Mouse (Mus musculus): ENCODE data around the gene Pde10a. TPM values are rescaled to one million over a fixed set of nuclear protein-coding genes. Genes with fewer than 3 reads are reported as not detected.

Gene Pde10a
- polyA plus RNA-seq, 1 experiment from 2014 or later: 12.5 TPM

DNA sequence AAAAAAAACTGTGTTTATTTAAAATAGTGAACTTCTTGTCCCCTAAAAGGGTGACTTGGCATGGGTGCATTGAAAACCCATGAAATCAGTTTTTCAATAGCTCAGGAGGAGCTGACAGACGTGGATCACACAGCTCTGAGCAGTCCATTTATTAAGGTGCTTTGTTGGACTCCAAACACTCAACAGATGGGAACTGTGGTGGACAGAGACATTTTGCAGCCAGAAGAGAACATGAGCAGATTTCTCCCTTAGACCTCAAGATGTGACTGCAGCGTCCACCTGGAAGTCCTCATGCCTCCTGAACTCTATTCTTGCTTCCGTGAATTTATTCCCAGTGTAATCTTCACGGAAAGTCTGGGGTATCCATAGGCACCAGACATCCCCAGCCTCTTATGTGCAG, 266.4 kb downstream of the Pde10a start:
- Histone ChIP-seq H3K4me3 (replicated peaks) (no peak overlapping the region), H3K9ac (replicated peaks) (no peak overlapping the region), H3K4me1 (no peaks in the 10 kb centered on the region), H3K27me3 (replicated peaks) (peaks cover 11% of the 10 kb centered on the region; the same call in 1 of the 2 replicates), H3K9me3 (replicated peaks) (no peaks in the 10 kb centered on the region), H3K27ac (replicated peaks) (no peak overlapping the region), H3K4me2 (no peak overlapping the region), H3K36me3 (no peaks in the 10 kb centered on the region)
- WGBS: 68% methylated on average over 4 of the region's 4 CpGs
- ATAC-seq (ENCODE audit: low FRiP score): no peak

DNA sequence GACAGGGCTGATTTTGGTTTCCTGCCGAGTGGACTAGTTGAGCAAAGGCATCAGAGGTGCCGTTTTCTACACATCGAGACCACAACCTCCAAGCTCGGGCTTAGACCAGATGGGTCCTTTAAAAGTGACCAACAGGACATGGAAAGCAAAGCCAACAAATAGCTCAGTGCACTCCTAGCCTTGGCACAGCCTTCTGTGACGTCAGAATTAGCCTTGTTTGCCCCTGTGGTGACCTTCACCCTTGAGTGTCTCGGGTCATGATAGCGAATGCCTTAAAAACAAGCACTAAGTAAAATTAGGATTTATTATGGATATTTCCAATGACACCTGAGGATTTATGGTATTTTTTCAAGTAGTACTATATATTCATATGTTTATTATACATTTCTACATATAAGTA, 267.4 kb downstream of the Pde10a start:
- Histone ChIP-seq H3K27ac (replicated peaks) (no peak overlapping the region), H3K9me3 (replicated peaks) (no peaks in the 10 kb centered on the region), H3K4me1 (no peaks in the 10 kb centered on the region), H3K4me2 (no peak overlapping the region), H3K9ac (replicated peaks) (no peak overlapping the region), H3K27me3 (replicated peaks) (peaks cover 16% of the 10 kb centered on the region), H3K36me3 (no peaks in the 10 kb centered on the region), H3K4me3 (replicated peaks) (no peak overlapping the region)
- no peak for ATAC-seq (ENCODE audit: low FRiP score)
- 80% methylated on average over 7 of the region's 7 CpGs for WGBS

DNA sequence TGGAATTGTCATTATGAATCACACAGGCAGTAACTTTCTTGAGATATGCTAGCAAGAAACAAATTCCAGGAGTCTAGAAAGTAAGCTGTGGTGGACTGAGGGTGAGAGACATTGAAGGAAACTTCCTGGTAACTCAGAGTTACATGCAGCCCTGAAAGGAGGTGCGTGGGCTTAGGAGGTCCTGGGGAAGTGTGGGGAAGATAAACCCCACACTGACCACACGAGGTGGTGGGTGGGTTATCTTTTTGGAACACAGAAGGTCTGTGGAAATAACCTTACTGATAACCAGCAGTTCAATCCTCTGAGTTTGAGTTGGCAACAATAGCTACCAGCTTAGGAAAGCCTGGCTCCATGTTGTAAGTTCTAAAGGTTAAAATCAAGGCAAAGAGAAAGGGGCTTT, 272.5 kb downstream of the Pde10a start:
- peaks cover 39% of the 10 kb centered on the region for H3K27me3 ChIP-seq (replicated peaks)
- no peak overlapping the region for H3K9ac ChIP-seq (replicated peaks)
- WGBS: 18% methylated on average over 2 of the region's 2 CpGs
- H3K36me3 ChIP-seq: no peaks in the 10 kb centered on the region
- H3K27ac ChIP-seq (replicated peaks): no peak overlapping the region
- H3K4me1 ChIP-seq: peaks cover 18% of the 10 kb centered on the region
- no peaks in the 10 kb centered on the region for H3K9me3 ChIP-seq (replicated peaks)
- ATAC-seq (ENCODE audit: low FRiP score): no peak
- H3K4me3 ChIP-seq (replicated peaks): no peak overlapping the region
- H3K4me2 ChIP-seq: no peak overlapping the region

- H3K9me3 ChIP-seq (replicated peaks): no peaks in the 10 kb centered on the region
- H3K27ac ChIP-seq (replicated peaks): no peak overlapping the region
Observed at GRCm38 (mm10) chr17:8798531-8799295, 273.5 kb downstream of the Pde10a start.

DNA sequence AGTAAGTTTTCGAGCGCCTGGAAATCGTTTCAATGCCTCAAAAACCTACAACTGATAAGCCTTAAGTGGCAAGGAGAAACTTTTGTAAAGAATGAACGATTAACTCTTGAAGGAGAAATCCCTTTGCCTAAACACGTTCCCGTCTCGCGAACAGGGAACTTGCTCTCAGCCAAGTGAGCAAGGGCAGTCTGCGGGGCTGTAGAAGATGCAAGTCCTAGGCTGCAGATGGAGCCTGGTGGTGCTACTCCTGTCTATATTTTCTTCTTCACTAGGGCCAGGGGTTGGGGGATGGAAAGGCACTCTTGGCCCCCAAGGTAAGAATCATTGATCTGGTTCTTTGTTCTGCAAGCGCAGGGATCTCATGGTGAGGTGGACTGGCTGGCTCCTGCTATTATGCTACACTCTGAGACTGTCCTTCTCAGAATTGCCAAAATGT, 274.1 kb downstream of the Pde10a start:
- ATAC-seq (ENCODE audit: low FRiP score): no peak
- Histone ChIP-seq H3K9me3 (replicated peaks) (no peaks in the 10 kb centered on the region), H3K4me3 (replicated peaks) (no peak overlapping the region), H3K27ac (replicated peaks) (no peak overlapping the region), H3K4me2 (peak overlapping the region; percentile 95; the same call in 1 of the 2 replicates), H3K27me3 (replicated peaks) (peaks cover 39% of the 10 kb centered on the region), H3K4me1 (peaks cover 33% of the 10 kb centered on the region), H3K9ac (replicated peaks) (no peak overlapping the region), H3K36me3 (no peaks in the 10 kb centered on the region)
- under 1% methylated on average over 10 of the region's 10 CpGs for WGBS

More at GRCm38 (mm10) chr17:8798531-8799295, 273.5 kb downstream of the Pde10a start:
- Histone ChIP-seq H3K9ac (replicated peaks) (no peak overlapping the region), H3K27me3 (replicated peaks) (peaks cover 39% of the 10 kb centered on the region), H3K4me3 (replicated peaks) (no peak overlapping the region), H3K4me1 (peaks cover 27% of the 10 kb centered on the region), H3K4me2 (no peak overlapping the region), H3K36me3 (no peaks in the 10 kb centered on the region)
- WGBS: 2% methylated on average over 12 of the region's 12 CpGs
- no peak for ATAC-seq (ENCODE audit: low FRiP score)

- peak overlapping the region; percentile 81 for H3K4me3 ChIP-seq (replicated peaks)
- peaks cover 35% of the 10 kb centered on the region for H3K27me3 ChIP-seq (replicated peaks)
- peak overlapping the region; percentile 95 for H3K4me2 ChIP-seq
- no peak overlapping the region for H3K27ac ChIP-seq (replicated peaks)
- no peak overlapping the region for H3K9ac ChIP-seq (replicated peaks)
- WGBS: under 1% methylated on average over 15 of the region's 15 CpGs
- no peaks in the 10 kb centered on the region for H3K9me3 ChIP-seq (replicated peaks)
- ATAC-seq (ENCODE audit: low FRiP score): no peak
- peaks cover 40% of the 10 kb centered on the region for H3K4me1 ChIP-seq
- H3K36me3 ChIP-seq: no peaks in the 10 kb centered on the region
Observed at GRCm38 (mm10) chr17:8799914-8800420, 274.8 kb downstream of the Pde10a start.

- peak; percentile 56 for ATAC-seq (ENCODE audit: low FRiP score)
- peaks cover 45% of the 10 kb centered on the region for H3K4me1 ChIP-seq
- H3K9ac ChIP-seq (replicated peaks): peak overlapping the region; percentile 89
- peak overlapping the region; percentile 81 for H3K4me3 ChIP-seq (replicated peaks)
- H3K9me3 ChIP-seq (replicated peaks): no peaks in the 10 kb centered on the region
- H3K4me2 ChIP-seq: peak overlapping the region; percentile 95
- under 1% methylated on average over 48 of the region's 53 CpGs for WGBS
- peaks cover 35% of the 10 kb centered on the region for H3K27me3 ChIP-seq (replicated peaks)
- no peaks in the 10 kb centered on the region for H3K36me3 ChIP-seq
- H3K27ac ChIP-seq (replicated peaks): peak overlapping the region; percentile 88
Observed at GRCm38 (mm10) chr17:8800478-8801082, 275.4 kb downstream of the Pde10a start.

GRCm38 (mm10) chr17:8801083-8801854, 276.1 kb downstream of the Pde10a start:
- peaks cover 49% of the 10 kb centered on the region for H3K4me1 ChIP-seq
- H3K9ac ChIP-seq (replicated peaks): peak overlapping the region; percentile 89
- H3K27ac ChIP-seq (replicated peaks): peak overlapping the region; percentile 88
- H3K4me2 ChIP-seq: peak overlapping the region; percentile 95
- H3K36me3 ChIP-seq: no peaks in the 10 kb centered on the region
- H3K4me3 ChIP-seq (replicated peaks): peak overlapping the region; percentile 81
- WGBS: under 1% methylated on average over 33 of the region's 72 CpGs
- H3K9me3 ChIP-seq (replicated peaks): no peaks in the 10 kb centered on the region
- peak; percentile 82 for ATAC-seq (ENCODE audit: low FRiP score)
- H3K27me3 ChIP-seq (replicated peaks): peaks cover 32% of the 10 kb centered on the region

- H3K4me3 ChIP-seq (replicated peaks): peak overlapping the region; percentile 81
- 2% methylated on average over 27 of the region's 31 CpGs for WGBS
- peak overlapping the region; percentile 89 for H3K9ac ChIP-seq (replicated peaks)
- H3K4me1 ChIP-seq: peaks cover 49% of the 10 kb centered on the region
- peak; percentile 5; the same call in 1 of the 2 replicates for ATAC-seq (ENCODE audit: low FRiP score)
- H3K27ac ChIP-seq (replicated peaks): peak overlapping the region; percentile 88
- peak overlapping the region; percentile 95 for H3K4me2 ChIP-seq
- no peaks in the 10 kb centered on the region for H3K36me3 ChIP-seq
- H3K9me3 ChIP-seq (replicated peaks): no peaks in the 10 kb centered on the region
- peaks cover 27% of the 10 kb centered on the region for H3K27me3 ChIP-seq (replicated peaks)
Observed at GRCm38 (mm10) chr17:8801855-8802104, 276.6 kb downstream of the Pde10a start.

- peaks cover 27% of the 10 kb centered on the region for H3K27me3 ChIP-seq (replicated peaks)
- no peaks in the 10 kb centered on the region for H3K36me3 ChIP-seq
- peak overlapping the region; percentile 81 for H3K4me3 ChIP-seq (replicated peaks)
- under 1% methylated on average over 33 of the region's 33 CpGs for WGBS
- H3K9ac ChIP-seq (replicated peaks): peak overlapping the region; percentile 89
- peaks cover 49% of the 10 kb centered on the region for H3K4me1 ChIP-seq
- peak overlapping the region; percentile 95 for H3K4me2 ChIP-seq
- ATAC-seq (ENCODE audit: low FRiP score): peak; percentile 51
- H3K9me3 ChIP-seq (replicated peaks): no peaks in the 10 kb centered on the region
- H3K27ac ChIP-seq (replicated peaks): peak overlapping the region; percentile 88
Observed at GRCm38 (mm10) chr17:8802161-8802888, 277.2 kb downstream of the Pde10a start.

All from neural tube, embryonic 15.5 days (tissue).